Mouse (Mus musculus) heart, postnatal 4 days (tissue): Measurements from ENCODE around the gene Fblim1. TPM values are rescaled to one million over a fixed set of nuclear protein-coding genes. Genes with fewer than 3 reads are reported as not detected.
A peak's percentile ranks its signal among the peaks of the same experiment; 100 is the strongest.
"Not testable (repeated sequence)": the region's sequence is repeated elsewhere in the genome, so short reads cannot be mapped to it uniquely, and the experiment has no call there.

Source experiments
- DNase-seq: peaks from one replicate; pipeline ENCODE4 v3.0.0; 2021
- total RNA-seq, 2 experiments: library from RNA; stranded (reverse); gene quantifications; 2 replicates each; pipeline ENCODE4 v1.2.3; 2021

Gene Fblim1
- total RNA-seq, 2 experiments from 2014 or later, result 122 to 145 TPM

- DNase-seq, result no peak
Measured at GRCm38 (mm10) chr4:141564660-141565059, 41.2 kb downstream of the Fblim1 start.

GRCm38 (mm10) chr4:141564209-141564608 lies 41.7 kb downstream of the Fblim1 start:
- no peak for DNase-seq

GRCm38 (mm10) chr4:141562281-141562680 lies 43.6 kb downstream of the Fblim1 start:
- DNase-seq, result no peak

DNA sequence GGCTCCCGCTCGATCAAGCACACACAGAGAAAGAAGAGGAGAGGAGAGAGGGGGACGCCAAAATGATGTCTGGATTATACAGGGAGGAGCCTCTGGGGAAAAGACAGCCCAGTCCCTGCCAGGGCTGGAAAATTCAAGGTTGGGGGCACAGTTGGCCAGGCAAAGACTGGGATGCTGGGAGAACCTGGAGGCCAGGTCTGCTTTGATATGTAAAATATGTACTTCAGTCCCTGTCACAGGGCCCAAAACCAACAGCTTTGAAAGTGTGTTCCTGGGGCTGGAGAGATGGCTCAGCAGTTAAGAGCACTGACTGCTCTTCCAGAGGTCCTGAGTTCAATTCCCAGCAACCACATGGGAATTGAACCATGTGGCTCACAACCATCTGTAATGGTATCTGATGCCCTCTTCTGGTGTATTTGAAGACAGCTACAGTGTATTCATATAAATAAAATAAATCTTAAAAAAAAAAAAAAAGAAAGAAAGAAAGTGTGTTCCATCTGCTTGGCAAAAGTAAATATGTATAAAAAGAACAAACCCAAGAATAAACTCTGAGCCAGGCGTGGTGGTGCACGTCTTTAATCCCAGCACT lies 44.5 kb downstream of the Fblim1 start:
- DNase-seq, result not testable (repeated sequence)

DNA sequence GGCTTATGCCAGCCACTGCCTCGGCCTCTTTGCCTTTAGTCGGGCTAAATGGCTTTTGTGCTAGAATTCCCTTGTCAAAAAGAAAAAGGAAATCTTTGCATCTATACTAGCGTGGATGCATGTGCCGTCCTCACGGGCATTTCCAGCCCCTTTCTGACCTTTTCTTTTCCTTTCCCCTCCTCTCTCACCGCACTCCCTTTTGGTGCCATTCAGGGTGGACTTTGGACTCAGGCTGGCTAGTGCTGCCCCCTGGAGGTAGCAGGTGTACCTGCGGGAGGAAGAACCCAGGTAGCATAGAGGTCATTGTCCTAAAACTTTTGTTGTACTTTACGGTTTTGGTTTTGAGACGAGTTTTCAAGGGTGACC lies 46.0 kb downstream of the Fblim1 start:
- peak; percentile 88 for DNase-seq

GRCm38 (mm10) chr4:141559131-141559897 lies 46.6 kb downstream of the Fblim1 start:
- DNase-seq, result peak; percentile 76

- DNase-seq, result no peak
Measured at GRCm38 (mm10) chr4:141558658-141559057, 47.2 kb downstream of the Fblim1 start.

DNA sequence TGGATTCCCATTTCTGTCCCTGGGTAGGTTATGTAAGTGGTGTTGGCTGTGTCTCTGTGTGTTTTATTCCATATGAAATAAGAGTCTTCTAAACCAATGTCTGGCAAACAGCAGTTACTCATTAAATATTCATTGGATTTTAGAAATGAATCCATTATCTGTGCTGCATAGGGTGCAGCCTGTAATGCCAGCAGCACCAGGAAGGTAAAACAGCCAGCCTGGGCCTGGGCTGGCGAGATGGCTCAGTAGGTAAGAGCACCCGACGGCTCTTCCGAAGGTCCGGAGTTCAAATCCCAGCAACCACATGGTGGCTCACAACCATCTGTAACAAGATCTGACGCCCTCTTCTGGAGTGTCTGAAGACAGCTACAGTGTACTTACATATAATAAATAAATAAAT lies 49.7 kb downstream of the Fblim1 start:
- DNase-seq, result not testable (repeated sequence)

- not testable (repeated sequence) for DNase-seq
Measured at GRCm38 (mm10) chr4:141554255-141554865, 51.5 kb downstream of the Fblim1 start.

- DNase-seq, result no peak
Measured at GRCm38 (mm10) chr4:141552484-141552883, 53.4 kb downstream of the Fblim1 start.

GRCm38 (mm10) chr4:141547299-141547698 lies 58.6 kb downstream of the Fblim1 start:
- no peak for DNase-seq

- DNase-seq, result peak; percentile 87
Measured at GRCm38 (mm10) chr4:141546334-141547200, 59.3 kb downstream of the Fblim1 start.

- DNase-seq, result peak; percentile 100
Measured at GRCm38 (mm10) chr4:141545743-141546333, 60.1 kb downstream of the Fblim1 start.

DNA sequence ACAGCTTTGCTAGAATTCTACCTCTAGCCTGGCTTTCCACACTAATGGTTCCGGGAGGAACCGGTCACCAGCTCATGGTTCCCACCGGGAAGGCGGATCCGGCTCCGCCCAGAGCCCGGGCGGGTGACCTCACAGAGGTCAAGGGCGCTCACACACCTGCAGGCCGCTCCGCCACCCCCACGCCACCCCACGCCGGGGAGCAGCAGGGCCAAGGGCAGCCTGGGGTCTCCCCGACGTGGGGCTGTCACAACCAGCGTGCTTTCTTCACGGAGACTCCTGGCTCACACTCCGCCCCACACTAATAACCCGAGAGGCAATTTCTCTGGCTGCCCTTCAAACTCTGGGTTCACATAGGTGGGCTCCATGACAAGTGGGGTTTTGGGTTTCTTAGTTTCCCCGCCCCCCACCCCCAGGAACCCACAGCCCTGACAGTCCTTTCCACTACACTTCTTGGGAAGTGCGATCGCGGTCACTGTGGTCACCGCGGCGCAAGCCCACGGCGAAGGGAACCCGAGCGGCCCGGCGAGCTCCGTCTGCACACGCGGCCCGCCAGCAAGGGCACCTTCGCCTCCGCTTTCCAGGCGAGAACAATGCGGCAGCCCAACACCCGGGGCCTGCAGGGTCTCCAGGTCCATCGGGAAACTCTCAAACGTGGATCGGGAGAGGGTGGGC lies 60.7 kb downstream of the Fblim1 start:
- peak; percentile 82 for DNase-seq

- no peak for DNase-seq
Measured at GRCm38 (mm10) chr4:141544536-141544935, 61.4 kb downstream of the Fblim1 start.

GRCm38 (mm10) chr4:141543593-141543992 lies 62.3 kb downstream of the Fblim1 start:
- DNase-seq, result no peak

DNA sequence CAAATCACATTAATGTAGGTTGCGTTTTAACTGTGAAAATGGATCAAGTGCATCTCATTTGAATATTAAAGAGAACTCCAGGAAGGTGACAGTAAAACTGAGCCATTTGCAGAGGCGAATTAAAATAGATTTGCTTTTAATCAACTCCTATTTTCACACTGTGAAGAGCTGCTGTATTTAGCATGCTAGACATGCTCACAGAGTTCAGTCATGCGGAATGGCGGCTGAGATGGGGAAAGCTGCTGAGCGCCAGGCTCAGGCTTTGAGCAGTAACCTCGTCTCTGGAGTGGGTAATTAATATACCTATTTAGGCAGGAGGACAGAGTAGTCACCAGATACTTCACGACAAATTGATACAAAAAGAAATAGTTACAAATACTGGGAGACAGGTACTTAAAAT lies 64.0 kb downstream of the Fblim1 start:
- no peak for DNase-seq

GRCm38 (mm10) chr4:141540844-141541243 lies 65.1 kb downstream of the Fblim1 start:
- DNase-seq, result no peak

DNA sequence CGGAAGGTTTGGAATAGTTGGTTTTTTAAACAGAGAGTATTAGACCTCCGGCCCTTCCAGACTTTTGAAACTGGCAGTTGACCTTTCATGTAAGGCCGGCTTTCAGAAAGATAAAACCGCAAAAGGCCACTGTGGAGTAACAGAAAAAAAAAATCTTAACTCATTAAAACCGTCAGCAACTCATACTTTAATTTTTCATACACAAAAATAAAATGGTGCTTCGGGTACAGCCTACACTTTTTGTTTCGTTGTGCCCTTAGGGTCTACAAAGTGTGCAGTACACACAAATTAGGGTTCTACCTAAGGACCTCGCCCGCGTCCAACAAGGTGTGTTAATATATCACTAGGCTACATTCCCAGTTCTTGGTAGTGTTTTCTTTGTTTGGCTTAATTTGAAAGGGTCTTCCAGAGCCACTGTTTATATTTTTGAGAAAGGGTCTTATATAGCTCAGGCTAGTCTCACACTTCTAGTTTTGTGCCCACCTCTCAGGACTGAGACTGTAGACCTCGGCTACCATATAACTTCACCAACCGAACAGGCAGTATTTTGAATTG lies 66.6 kb downstream of the Fblim1 start:
- no peak for DNase-seq

- peak; percentile 95 for DNase-seq
Measured at GRCm38 (mm10) chr4:141538408-141539212, 67.3 kb downstream of the Fblim1 start, which contains the start of gene Spen. Spen (minus strand) TSS chr4:141538597.
